Mouse (Mus musculus): ENCODE data around the gene Pank4.

Pank4 gene

GRCm38 (mm10) chr4:154964581-154965235 lies 785 bp downstream of the Pank4 start:
- no peak for DNase-seq (ENCODE audit: extremely low spot score, low read depth, low spot score)

- DNase-seq (ENCODE audit: extremely low spot score, low read depth, low spot score) = no peak
Measured at GRCm38 (mm10) chr4:154965856-154966255, 1.9 kb downstream of the Pank4 start.

- no peak for DNase-seq (ENCODE audit: extremely low spot score, low read depth, low spot score)
Measured at GRCm38 (mm10) chr4:154967173-154967572, 3.2 kb downstream of the Pank4 start.

DNA sequence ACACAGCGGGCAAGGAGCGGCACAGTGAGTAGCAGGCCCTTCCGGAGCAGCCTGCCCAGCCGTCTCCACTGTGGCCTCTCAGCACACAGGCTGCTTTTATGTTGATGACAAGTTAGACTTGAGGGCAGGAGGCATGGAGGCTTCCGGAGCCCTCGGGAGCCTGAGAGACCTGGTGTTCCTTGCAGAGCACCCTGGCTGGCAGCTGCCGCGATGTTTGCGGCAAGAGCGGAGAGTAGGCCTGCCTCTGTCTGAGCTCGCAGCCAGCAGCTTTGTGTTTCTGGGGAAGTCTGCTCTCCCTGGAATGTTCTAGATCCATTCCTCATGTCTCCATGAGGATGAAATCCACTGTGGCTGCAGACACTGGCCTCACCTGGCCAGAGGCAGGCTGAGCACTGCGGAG lies 8.6 kb downstream of the Pank4 start:
- DNase-seq (ENCODE audit: extremely low spot score, low read depth, low spot score) = no peak

- no peak for DNase-seq (ENCODE audit: extremely low spot score, low read depth, low spot score)
Measured at GRCm38 (mm10) chr4:154974163-154974611, 10.3 kb downstream of the Pank4 start.

DNA sequence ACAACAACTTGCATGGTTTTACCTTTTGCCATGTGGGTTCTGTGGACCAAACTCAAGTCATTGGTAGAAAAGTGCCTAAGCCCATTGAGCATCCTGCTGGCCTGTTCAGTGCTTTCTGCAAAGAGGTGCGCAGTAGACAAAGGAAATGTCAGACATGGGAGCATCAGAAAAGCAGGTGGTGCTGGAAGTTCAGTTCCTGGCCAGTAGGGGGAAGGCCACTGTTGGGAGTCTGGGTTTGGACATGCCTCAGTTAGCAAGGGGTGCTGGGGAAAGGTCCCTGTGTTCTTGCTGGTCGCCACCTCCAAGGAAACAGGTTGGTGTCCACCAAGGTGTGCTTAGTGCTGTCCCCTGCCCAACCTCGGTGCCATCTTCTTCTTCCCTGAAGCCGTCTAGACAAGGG lies 16.2 kb downstream of the Pank4 start:
- no peak for DNase-seq (ENCODE audit: extremely low spot score, low read depth, low spot score)

DNA sequence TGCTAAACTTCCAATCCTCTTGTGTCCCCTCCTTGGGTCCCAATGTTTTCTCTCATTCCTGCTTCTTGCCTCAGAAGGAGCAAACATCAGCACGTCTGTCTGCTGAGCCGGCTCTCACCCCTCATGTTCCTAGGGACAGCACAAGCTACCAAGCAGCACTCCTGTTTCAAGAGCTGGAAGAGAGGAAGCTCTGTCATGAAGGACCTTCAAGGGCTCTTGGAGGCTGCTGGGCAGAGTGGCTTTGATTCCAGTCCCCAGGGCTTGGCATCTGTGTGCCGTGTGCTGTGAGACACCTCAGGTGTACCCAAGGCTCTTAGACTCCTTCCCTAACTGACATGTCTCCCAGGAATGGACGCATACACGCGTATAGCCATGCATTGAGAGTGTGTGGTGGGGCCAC lies 17.2 kb downstream of the Pank4 start:
- no peak for DNase-seq (ENCODE audit: extremely low spot score, low read depth, low spot score)

GRCm38 (mm10) chr4:154981530-154981929 lies 17.6 kb downstream of the Pank4 start:
- DNase-seq (ENCODE audit: extremely low spot score, low read depth, low spot score) = no peak

- DNase-seq (ENCODE audit: extremely low spot score, low read depth, low spot score) = no peak
Measured at GRCm38 (mm10) chr4:154982247-154983120, 18.6 kb downstream of the Pank4 start.

DNA sequence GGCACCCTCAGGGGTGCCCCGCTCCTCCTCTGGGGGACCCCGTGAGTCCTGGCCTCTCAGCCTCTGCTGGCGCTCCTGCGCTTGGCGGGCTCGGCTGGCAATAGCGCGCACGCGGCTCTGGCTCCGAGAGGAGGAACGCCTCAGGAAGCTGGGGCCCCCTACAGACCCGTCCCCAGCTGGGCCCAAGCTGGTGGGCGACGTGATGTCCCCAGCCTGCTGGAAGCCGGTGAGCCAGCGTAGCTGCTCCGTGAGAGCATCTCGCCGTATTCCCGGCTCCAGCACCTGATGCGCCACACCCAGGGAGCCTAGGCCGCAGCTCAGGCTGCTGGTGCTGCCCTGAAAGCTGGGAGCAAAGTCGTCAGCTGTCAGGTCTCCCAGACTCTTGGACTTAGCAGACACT lies 19.8 kb downstream of the Pank4 start:
- DNase-seq (ENCODE audit: extremely low spot score, low read depth, low spot score) = no peak

DNA sequence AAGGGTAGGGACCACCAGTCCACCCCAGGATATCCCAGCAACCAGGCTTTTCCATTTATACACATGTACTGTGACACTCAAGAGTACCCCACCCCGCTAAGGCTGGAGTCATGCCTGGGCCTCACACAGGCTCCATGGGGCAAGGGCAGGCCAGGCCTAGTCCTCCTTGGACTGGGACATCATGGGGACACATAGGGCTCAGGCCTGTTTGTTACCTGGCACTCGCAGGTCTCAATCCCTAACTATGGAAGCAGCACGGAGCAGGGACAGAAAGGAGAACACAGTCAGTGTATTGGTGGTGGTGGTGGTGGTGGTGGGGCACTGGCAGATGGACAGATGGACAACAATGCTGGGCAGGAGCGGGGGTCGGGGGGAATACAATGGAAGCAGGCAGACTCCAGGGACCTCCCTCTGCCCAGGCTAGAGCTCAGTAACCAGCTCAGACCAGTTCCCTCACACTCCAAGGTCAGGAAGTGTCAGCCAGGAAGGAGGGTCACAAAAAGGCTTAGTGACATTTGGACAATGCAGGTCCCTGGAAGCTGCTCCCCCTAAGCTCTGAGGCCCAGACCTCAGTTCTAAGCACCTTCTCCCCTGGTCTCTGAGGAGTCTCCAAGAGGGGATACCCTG lies 21.3 kb downstream of the Pank4 start:
- no peak for DNase-seq (ENCODE audit: extremely low spot score, low read depth, low spot score)

GRCm38 (mm10) chr4:154986096-154986495 lies 22.2 kb downstream of the Pank4 start:
- no peak for DNase-seq (ENCODE audit: extremely low spot score, low read depth, low spot score)

DNA sequence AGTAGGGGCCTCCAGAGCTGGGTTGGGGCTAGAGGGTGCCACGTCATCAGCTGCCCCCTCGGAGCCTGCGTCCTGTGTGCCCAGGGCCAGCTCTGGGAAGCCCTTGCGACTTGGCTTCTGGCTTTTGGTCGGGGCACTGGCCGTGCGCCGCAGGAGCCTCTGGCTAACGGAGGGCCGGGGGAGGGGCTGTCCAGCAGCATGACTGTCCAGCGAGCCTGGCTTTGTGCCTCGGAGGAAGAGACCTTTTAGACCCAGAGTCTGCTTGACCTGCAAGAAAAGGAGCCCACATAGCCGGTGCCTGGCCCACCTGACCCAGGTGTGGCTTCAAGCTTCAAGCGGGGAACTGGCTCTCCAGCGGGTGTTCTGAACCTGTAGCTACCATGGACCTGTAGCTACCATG lies 22.8 kb downstream of the Pank4 start:
- DNase-seq (ENCODE audit: extremely low spot score, low read depth, low spot score) = no peak

GRCm38 (mm10) chr4:154994876-154995275 lies 31.0 kb downstream of the Pank4 start:
- DNase-seq (ENCODE audit: extremely low spot score, low read depth, low spot score) = no peak

DNA sequence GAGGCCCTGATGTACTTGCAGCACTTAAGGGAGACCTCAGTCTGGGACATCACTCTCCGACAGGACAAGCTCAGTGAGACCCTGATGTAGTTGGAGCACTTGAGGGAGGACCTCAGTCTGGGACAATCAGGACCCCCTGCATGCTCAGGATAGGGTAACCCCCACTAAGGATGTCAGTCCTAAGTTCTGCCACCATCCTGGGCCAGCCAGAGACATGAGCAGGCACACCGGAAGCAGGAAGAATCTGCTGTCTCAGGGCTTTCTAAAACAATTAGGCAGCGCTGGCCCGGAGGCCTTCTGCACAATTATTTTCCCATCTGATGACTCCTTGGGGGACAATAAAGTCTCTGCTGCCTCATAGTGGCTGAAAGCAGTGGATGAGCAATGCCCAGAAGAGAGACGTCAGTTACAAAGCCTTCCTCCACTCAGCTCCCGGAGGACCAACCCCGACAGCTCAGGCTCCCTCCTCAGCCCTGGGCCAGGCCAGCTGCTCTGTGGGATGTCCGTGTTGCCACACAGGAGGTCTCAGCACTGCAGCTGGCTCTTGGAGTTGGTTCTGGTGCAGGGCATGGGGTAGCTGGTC lies 32.7 kb downstream of the Pank4 start:
- DNase-seq (ENCODE audit: extremely low spot score, low read depth, low spot score) = no peak

DNA sequence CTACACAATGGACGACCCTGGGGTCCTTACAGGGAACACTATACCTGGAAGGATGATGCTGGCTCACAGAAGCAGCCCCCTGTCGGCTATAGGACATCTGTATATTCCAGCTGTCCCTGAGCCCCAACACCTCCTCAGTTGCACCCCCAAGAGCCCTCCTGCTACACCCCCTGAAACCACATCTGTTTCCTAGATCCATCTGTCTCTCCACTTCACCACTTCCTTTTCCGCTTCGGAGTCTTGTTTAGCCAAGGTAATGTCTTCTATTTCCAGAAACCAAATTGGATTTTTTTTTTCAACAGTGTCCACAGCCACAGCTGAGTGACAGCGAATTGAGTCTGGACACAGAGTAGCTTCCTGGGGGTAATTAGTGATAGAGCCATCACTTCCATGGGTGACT lies 35.5 kb downstream of the Pank4 start:
- no peak for DNase-seq (ENCODE audit: extremely low spot score, low read depth, low spot score)

DNA sequence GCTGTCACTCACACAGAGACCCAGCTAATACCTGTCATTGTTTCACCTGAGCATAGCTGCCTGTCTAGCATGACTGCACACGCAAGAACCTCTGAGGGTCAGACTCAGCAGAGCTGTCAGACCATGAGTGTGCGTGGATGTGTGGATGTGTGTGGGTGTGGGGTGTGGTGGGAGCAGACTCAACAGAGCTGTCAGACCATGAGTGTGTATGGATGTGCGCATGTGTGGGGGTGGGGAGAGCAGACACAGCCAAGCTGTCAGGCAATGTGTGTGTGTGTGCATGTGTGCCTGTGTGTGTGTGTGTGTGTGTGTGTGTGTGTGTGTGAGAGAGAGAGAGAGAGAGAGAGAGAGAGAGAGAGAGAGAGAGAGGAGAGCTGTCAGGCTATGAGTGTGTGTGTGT lies 41.4 kb downstream of the Pank4 start:
- no peak for DNase-seq (ENCODE audit: extremely low spot score, low read depth, low spot score)

GRCm38 (mm10) chr4:155006296-155006695 lies 42.4 kb downstream of the Pank4 start:
- DNase-seq (ENCODE audit: extremely low spot score, low read depth, low spot score) = no peak

DNA sequence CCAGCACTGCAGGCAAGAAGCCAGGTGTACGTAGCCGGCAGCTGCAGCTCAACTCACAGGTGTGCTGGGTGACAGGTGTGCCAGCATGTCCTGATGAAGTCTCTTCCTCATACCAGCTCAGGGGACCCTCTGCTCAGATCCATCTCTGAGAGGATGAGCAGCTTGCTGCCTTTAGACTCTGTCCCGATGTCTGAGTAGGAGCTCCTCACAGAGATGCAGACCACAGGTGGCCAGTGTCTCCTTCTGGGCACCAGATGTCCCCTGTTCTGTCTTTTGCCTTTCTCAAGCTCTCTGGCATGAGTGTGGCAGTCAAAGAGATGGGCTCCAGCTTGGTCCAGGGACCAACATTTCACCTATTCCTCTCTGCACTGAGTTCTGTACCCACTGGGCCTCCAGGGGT lies 43.7 kb downstream of the Pank4 start:
- no peak for DNase-seq (ENCODE audit: extremely low spot score, low read depth, low spot score)

- no peak for DNase-seq (ENCODE audit: extremely low spot score, low read depth, low spot score)
Measured at GRCm38 (mm10) chr4:155008075-155008474, 44.2 kb downstream of the Pank4 start.

DNA sequence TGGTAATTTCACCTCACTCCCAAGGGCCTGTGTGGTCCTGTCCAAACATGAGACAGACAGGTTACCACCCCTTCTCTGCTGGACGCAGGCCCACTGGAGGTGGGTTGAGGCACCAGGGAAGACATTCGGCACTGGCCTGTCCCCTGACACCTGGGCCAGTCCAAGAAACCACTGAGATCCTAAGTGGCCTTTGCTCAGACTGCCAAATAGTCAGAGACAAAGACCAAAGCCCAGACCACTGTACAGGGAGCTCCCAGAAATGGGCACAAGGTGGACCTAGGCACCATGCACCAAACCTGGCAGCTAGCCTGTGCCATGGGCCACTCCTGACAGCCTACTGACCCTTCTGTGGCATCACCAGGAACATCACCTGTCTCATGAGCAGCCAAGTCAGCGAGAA lies 45.3 kb downstream of the Pank4 start:
- DNase-seq (ENCODE audit: extremely low spot score, low read depth, low spot score) = no peak

GRCm38 (mm10) chr4:155010870-155011269 lies 46.9 kb downstream of the Pank4 start:
- DNase-seq (ENCODE audit: extremely low spot score, low read depth, low spot score) = no peak
